Mouse (Mus musculus): ENCODE measurements at regions not wholly inside any gene's neighbourhood (a gene's known extent, or its start where the extent isn't known, plus 50 kb on each side); places are given as distances from the start of the nearest gene placed in this dataset.

- H3K79me2 ChIP-seq (ENCODE audit: control insufficient read depth, insufficient read depth, low read length, poor library complexity) = no peaks in the 10 kb centered on the region
- no peaks in the 10 kb centered on the region for H3K4me1 ChIP-seq (ENCODE audit: control insufficient read depth in 1 of 2, insufficient read depth in 2 of 2, low read length in 2 of 2)
- H3K36me3 ChIP-seq (ENCODE audit: control insufficient read depth in 1 of 2, insufficient read depth in 2 of 2, low read length in 2 of 2) = no peaks in the 10 kb centered on the region
- H3K9ac ChIP-seq (ENCODE audit: control insufficient read depth, low read depth, low read length, poor library complexity, severe bottlenecking) = no peak overlapping the region
- no peak overlapping the region for H3K27ac ChIP-seq (ENCODE audit: control insufficient read depth, low read depth, low read length)
- TF ChIP-seq ZKSCAN1 (IDR thresholded peaks at IDR 0.05; ENCODE audit: low read depth, low read length) = no peak
- no peak for TF ChIP-seq SIN3A (IDR thresholded peaks at IDR 0.05; ENCODE audit: low read length)
- H3K27me3 ChIP-seq (ENCODE audit: control insufficient read depth in 1 of 2, insufficient read depth in 2 of 2, low read length in 2 of 2) = no peaks in the 10 kb centered on the region
- no peaks in the 10 kb centered on the region for H3K9me3 ChIP-seq (replicated peaks; ENCODE audit: insufficient read depth, low read length)
- H3K4me3 ChIP-seq (ENCODE audit: control insufficient read depth in 1 of 2, insufficient read depth in 1 of 2, low read depth in 2 of 2, low read length in 2 of 2) = no peak overlapping the region
- no peak for DNase-seq (ENCODE audit: low read depth, low spot score)
Observed at GRCm38 (mm10) chr1:167945615-167946252, 256.7 kb downstream of the Lmx1a start.

GRCm38 (mm10) chr1:167947866-167948265, 258.8 kb downstream of the Lmx1a start:
- Histone ChIP-seq H3K4me1 (ENCODE audit: control insufficient read depth in 1 of 2, insufficient read depth in 2 of 2, low read length in 2 of 2) (no peaks in the 10 kb centered on the region), H3K9me3 (replicated peaks; ENCODE audit: insufficient read depth, low read length) (no peaks in the 10 kb centered on the region), H3K4me3 (ENCODE audit: control insufficient read depth in 1 of 2, insufficient read depth in 1 of 2, low read depth in 2 of 2, low read length in 2 of 2) (no peak overlapping the region), H3K27ac (ENCODE audit: control insufficient read depth, low read depth, low read length) (no peak overlapping the region), H3K9ac (ENCODE audit: control insufficient read depth, low read depth, low read length, poor library complexity, severe bottlenecking) (no peak overlapping the region), H3K79me2 (ENCODE audit: control insufficient read depth, insufficient read depth, low read length, poor library complexity) (no peaks in the 10 kb centered on the region), H3K36me3 (ENCODE audit: control insufficient read depth in 1 of 2, insufficient read depth in 2 of 2, low read length in 2 of 2) (no peaks in the 10 kb centered on the region), H3K27me3 (ENCODE audit: control insufficient read depth in 1 of 2, insufficient read depth in 2 of 2, low read length in 2 of 2) (no peaks in the 10 kb centered on the region)
- DNase-seq (ENCODE audit: low read depth, low spot score) = no peak
- TF ChIP-seq MXI1 (IDR thresholded peaks at IDR 0.05; ENCODE audit: low read depth, low read length) (no peak), GABPA (IDR thresholded peaks at IDR 0.05; ENCODE audit: low read depth, low read length) (no peak), MAZ (IDR thresholded peaks at IDR 0.05; ENCODE audit: low read depth, low read length) (no peak), USF2 (IDR thresholded peaks at IDR 0.05; ENCODE audit: borderline replicate concordance in 1 of 2, insufficient read depth in 1 of 2, low read depth in 1 of 2, low read length in 2 of 2) (no peak), CHD2 (IDR thresholded peaks at IDR 0.05; ENCODE audit: low read length) (no peak), MYB (IDR thresholded peaks at IDR 0.05; ENCODE audit: low read depth, low read length) (no peak), POLR2AphosphoS5 (IDR thresholded peaks at IDR 0.05; ENCODE audit: borderline replicate concordance, low read depth, low read length) (no peak), UBTF (IDR thresholded peaks at IDR 0.05; ENCODE audit: borderline replicate concordance, insufficient read depth, low read depth, low read length) (no peak), CTCF (IDR thresholded peaks at IDR 0.05 in 2 of 3, conservative IDR thresholded peaks at IDR 0.05 in 1 of 3; ENCODE audit: control insufficient read depth in 1 of 3, insufficient read depth in 1 of 3, low read depth in 2 of 3, low read length in 3 of 3, poor library complexity in 1 of 3, severe bottlenecking in 1 of 3) (no peak), MYC (IDR thresholded peaks at IDR 0.05; ENCODE audit: low read depth, low read length) (no peak), ZC3H11A (IDR thresholded peaks at IDR 0.05; ENCODE audit: low read depth, low read length) (no peak), ZMIZ1 (IDR thresholded peaks at IDR 0.05; ENCODE audit: low read depth, low read length) (no peak), ELF1 (IDR thresholded peaks at IDR 0.05; ENCODE audit: low read depth, low read length) (no peak), SMC3 (IDR thresholded peaks at IDR 0.05; ENCODE audit: low read depth, low read length) (no peak), TAL1 (IDR thresholded peaks at IDR 0.05; ENCODE audit: low read length) (no peak), SIN3A (IDR thresholded peaks at IDR 0.05; ENCODE audit: low read length) (no peak), MEF2A (IDR thresholded peaks at IDR 0.05; ENCODE audit: extremely low read depth, insufficient replicate concordance, low read depth, low read length, poor library complexity, severe bottlenecking) (no peak), ETS1 (IDR thresholded peaks at IDR 0.05; ENCODE audit: low read depth, low read length) (no peak), MAX (IDR thresholded peaks at IDR 0.05; ENCODE audit: low read length) (no peak)
